Mouse (Mus musculus): ENCODE data around the gene Usp35.

The Usp35 gene

GRCm38 (mm10) chr7:97346111-97346821 lies 14.4 kb upstream of the Usp35 start:
- DNase-seq (ENCODE audit: low read depth, low spot score): no peak

GRCm38 (mm10) chr7:97345229-97345871 lies 13.5 kb upstream of the Usp35 start:
- no peak for DNase-seq (ENCODE audit: low read depth, low spot score)

GRCm38 (mm10) chr7:97344655-97345054 lies 12.8 kb upstream of the Usp35 start:
- DNase-seq (ENCODE audit: low read depth, low spot score): no peak

GRCm38 (mm10) chr7:97342961-97343360 lies 11.1 kb upstream of the Usp35 start:
- no peak for DNase-seq (ENCODE audit: low read depth, low spot score)

- DNase-seq (ENCODE audit: low read depth, low spot score): peak; percentile 97
Observed at GRCm38 (mm10) chr7:97340907-97341849, 9.4 kb upstream of the Usp35 start.

- no peak for DNase-seq (ENCODE audit: low read depth, low spot score)
Observed at GRCm38 (mm10) chr7:97339623-97340022, 7.8 kb upstream of the Usp35 start.

- no peak for DNase-seq (ENCODE audit: low read depth, low spot score)
Observed at GRCm38 (mm10) chr7:97338593-97338992, 6.8 kb upstream of the Usp35 start.

GRCm38 (mm10) chr7:97336678-97337077 lies 4.9 kb upstream of the Usp35 start:
- DNase-seq (ENCODE audit: low read depth, low spot score): no peak

GRCm38 (mm10) chr7:97334406-97334805 lies 2.6 kb upstream of the Usp35 start:
- DNase-seq (ENCODE audit: low read depth, low spot score): no peak

- no peak for DNase-seq (ENCODE audit: low read depth, low spot score)
Observed at GRCm38 (mm10) chr7:97333113-97333898, 1.5 kb upstream of the Usp35 start.

- no peak for DNase-seq (ENCODE audit: low read depth, low spot score)
Observed at GRCm38 (mm10) chr7:97332667-97333041, 834 bp upstream of the Usp35 start.

- DNase-seq (ENCODE audit: low read depth, low spot score): no peak
Observed at GRCm38 (mm10) chr7:97330931-97331645, 732 bp downstream of the Usp35 start.

- no peak for DNase-seq (ENCODE audit: low read depth, low spot score)
Observed at GRCm38 (mm10) chr7:97329676-97330075, 2.1 kb downstream of the Usp35 start.

- DNase-seq (ENCODE audit: low read depth, low spot score): peak; percentile 70
Observed at GRCm38 (mm10) chr7:97328891-97329588, 2.8 kb downstream of the Usp35 start.

- DNase-seq (ENCODE audit: low read depth, low spot score): no peak
Observed at GRCm38 (mm10) chr7:97327376-97327775, 4.4 kb downstream of the Usp35 start.

- peak; percentile 63 for DNase-seq (ENCODE audit: low read depth, low spot score)
Observed at GRCm38 (mm10) chr7:97325156-97325985, 6.4 kb downstream of the Usp35 start.

- DNase-seq (ENCODE audit: low read depth, low spot score): no peak
Observed at GRCm38 (mm10) chr7:97324342-97324741, 7.5 kb downstream of the Usp35 start.

GRCm38 (mm10) chr7:97317706-97318105 lies 14.1 kb downstream of the Usp35 start:
- DNase-seq (ENCODE audit: low read depth, low spot score): no peak

GRCm38 (mm10) chr7:97315656-97316055 lies 16.2 kb downstream of the Usp35 start:
- no peak for DNase-seq (ENCODE audit: low read depth, low spot score)
